Mouse (Mus musculus) liver, embryonic 12.5 days (tissue): ENCODE data around the gene A630089N07Rik. TPM values are rescaled to one million over a fixed set of nuclear protein-coding genes. Genes with fewer than 3 reads are reported as not detected.
"Not testable (repeated sequence)": the region's sequence is repeated elsewhere in the genome, so short reads cannot be mapped to it uniquely, and the experiment has no call there.

Experiments used
- ATAC-seq: fragments of 200-750 bp; cut with Nextera tagmentation; 2 replicates; pipeline ENCODE4 v1.8.0; 2017; ENCODE audit warnings: moderate number of reproducible peaks, mild to moderate bottlenecking, moderate library complexity
- H3K27ac ChIP-seq: fragments of 300-500 bp; sonication (generic); 2 replicates; pipeline ENCODE4 v1.5.1; 2016; ENCODE audit warnings: mild to moderate bottlenecking
- H3K27me3 ChIP-seq: fragments of 300-500 bp; sonication (generic); replicated peaks from 2 replicates; pipeline ENCODE4 v1.6.1; 2016; ENCODE audit warnings: mild to moderate bottlenecking, moderate library complexity
- H3K36me3 ChIP-seq: fragments of 300-500 bp; sonication (generic); 2 replicates; pipeline ENCODE4 v1.6.1; 2016; ENCODE audit warnings: mild to moderate bottlenecking, moderate library complexity
- H3K4me1 ChIP-seq: fragments of 300-500 bp; sonication (generic); 2 replicates; pipeline ENCODE4 v1.6.1; 2016
- H3K4me2 ChIP-seq: fragments of 300-500 bp; sonication (generic); 2 replicates; pipeline ENCODE4 v1.6.1; 2016; ENCODE audit warnings: mild to moderate bottlenecking, moderate library complexity
- H3K4me3 ChIP-seq: fragments of 300-500 bp; sonication (generic); 2 replicates; pipeline ENCODE4 v1.5.1; 2016; ENCODE audit warnings: mild to moderate bottlenecking, moderate library complexity
- H3K9ac ChIP-seq: fragments of 300-500 bp; sonication (generic); 2 replicates; pipeline ENCODE4 v1.6.1; 2016; ENCODE audit warnings: mild to moderate bottlenecking, moderate library complexity
- H3K9me3 ChIP-seq: fragments of 300-500 bp; sonication (generic); replicated peaks from 2 replicates; pipeline ENCODE4 v1.6.1; 2016; ENCODE audit warnings: mild to moderate bottlenecking, moderate library complexity
- WGBS: fragments of 180-500 bp; shearing (Covaris S2); methylation state at CpG from one replicate; pipeline ENCODE4 v1.1.7; 2016; ENCODE audit not compliant: insufficient replicate concordance; 5-methylcytosine and 5-hydroxymethylcytosine counted together
- polyA plus RNA-seq: library from polyadenylated mRNA; unstranded; fragments of >200 nt; fragmentation: Nextera tagmentation; extraction: Ambion mirVana; gene quantifications from 2 replicates; pipeline ENCODE4 v1.2.1, GENCODE M21; 2016

The A630089N07Rik gene
- polyA plus RNA-seq, 1 experiment from 2014 or later, result 18.5 TPM

- Histone ChIP-seq H3K36me3 (peaks cover 24% of the 10 kb centered on the region), H3K4me1 (peaks cover 33% of the 10 kb centered on the region), H3K4me2 (peak within 1 kb of the TSS; percentile 81), H3K9ac (peak within 1 kb of the TSS; percentile 73), H3K27me3 (no peaks in the 10 kb centered on the region), H3K9me3 (peaks cover 7% of the 10 kb centered on the region; the same call in 1 of the 2 replicates), H3K4me3 (peak within 1 kb of the TSS; percentile 74), H3K27ac (peak within 1 kb of the TSS; percentile 87)
- WGBS, result 2% methylated on average over 22 of the region's 22 CpGs
- peak; percentile 97 for ATAC-seq
Observed at GRCm38 (mm10) chr16:97996616-97997382, 85.5 kb downstream of the A630089N07Rik start, which contains the start of gene B230307C23Rik. Gene B230307C23Rik, plus strand, starts transcription at chr16:97997315.

GRCm38 (mm10) chr16:97995849-97996615, 86.2 kb downstream of the A630089N07Rik start:
- peak overlapping the region; percentile 74 for H3K4me3 ChIP-seq
- peaks cover 33% of the 10 kb centered on the region for H3K4me1 ChIP-seq
- peak overlapping the region; percentile 87 for H3K27ac ChIP-seq
- peak overlapping the region; percentile 81 for H3K4me2 ChIP-seq
- peak overlapping the region; percentile 73 for H3K9ac ChIP-seq
- peaks cover 4% of the 10 kb centered on the region; the same call in 1 of the 2 replicates for H3K9me3 ChIP-seq
- 16% methylated on average over 1 of the region's 1 CpGs for WGBS
- H3K27me3 ChIP-seq, result no peaks in the 10 kb centered on the region
- ATAC-seq, result no peak
- H3K36me3 ChIP-seq, result peaks cover 22% of the 10 kb centered on the region

GRCm38 (mm10) chr16:97992477-97992876, 89.8 kb downstream of the A630089N07Rik start:
- 60% methylated on average over 3 of the region's 3 CpGs for WGBS
- H3K27ac ChIP-seq, H3K27me3 ChIP-seq, H3K4me3 ChIP-seq, H3K4me2 ChIP-seq, H3K9ac ChIP-seq, H3K9me3 ChIP-seq, H3K36me3 ChIP-seq, ATAC-seq: not testable (repeated sequence)
- peaks cover 15% of the 10 kb centered on the region for H3K4me1 ChIP-seq

- 48% methylated on average over 2 of the region's 2 CpGs for WGBS
- ATAC-seq, result no peak
Observed at GRCm38 (mm10) chr16:97991517-97991916, 90.7 kb downstream of the A630089N07Rik start.

GRCm38 (mm10) chr16:97984589-97984988, 97.7 kb downstream of the A630089N07Rik start:
- 81% methylated on average over 5 of the region's 5 CpGs for WGBS
- no peaks in the 10 kb centered on the region for H3K36me3 ChIP-seq
- H3K4me1 ChIP-seq, result no peaks in the 10 kb centered on the region
- no peak overlapping the region for H3K4me2 ChIP-seq
- no peak for ATAC-seq
- H3K9ac ChIP-seq, result no peak overlapping the region
- no peak overlapping the region for H3K27ac ChIP-seq
- H3K9me3 ChIP-seq, result no peaks in the 10 kb centered on the region
- H3K27me3 ChIP-seq, result 0 out of 2 replicates have a peak, but pooled peaks cover 3% of the 10 kb centered on the region
- no peak overlapping the region for H3K4me3 ChIP-seq

More at GRCm38 (mm10) chr16:97991517-97991916, 90.7 kb downstream of the A630089N07Rik start:
- Histone ChIP-seq H3K9me3 (no peaks in the 10 kb centered on the region), H3K9ac (no peak overlapping the region), H3K4me2 (no peak overlapping the region), H3K4me1 (peaks cover 12% of the 10 kb centered on the region), H3K27ac (no peak overlapping the region), H3K27me3 (no peaks in the 10 kb centered on the region), H3K4me3 (no peak overlapping the region), H3K36me3 (no peaks in the 10 kb centered on the region)

GRCm38 (mm10) chr16:97981362-97981761, 100.9 kb downstream of the A630089N07Rik start:
- Histone ChIP-seq H3K9me3 (no peaks in the 10 kb centered on the region), H3K4me1 (peaks cover 13% of the 10 kb centered on the region), H3K9ac (no peak overlapping the region), H3K27me3 (0 out of 2 replicates have a peak, but pooled peaks cover 3% of the 10 kb centered on the region), H3K4me2 (no peak overlapping the region), H3K4me3 (no peak overlapping the region), H3K36me3 (no peaks in the 10 kb centered on the region), H3K27ac (no peak overlapping the region)
- 60% methylated on average over 1 of the region's 1 CpGs for WGBS
- ATAC-seq, result no peak

- H3K4me2 ChIP-seq, result no peak overlapping the region
- no peak overlapping the region for H3K4me3 ChIP-seq
- no peak overlapping the region for H3K9ac ChIP-seq
- H3K4me1 ChIP-seq, result peaks cover 13% of the 10 kb centered on the region
- H3K27me3 ChIP-seq, result no peaks in the 10 kb centered on the region
- H3K27ac ChIP-seq, result no peak overlapping the region
- H3K9me3 ChIP-seq, result no peaks in the 10 kb centered on the region
- WGBS, result 81% methylated on average over 3 of the region's 3 CpGs
- H3K36me3 ChIP-seq, result no peaks in the 10 kb centered on the region
- peak; percentile 52; the same call in 1 of the 2 replicates for ATAC-seq
Observed at GRCm38 (mm10) chr16:97977722-97978121, 104.5 kb downstream of the A630089N07Rik start.

GRCm38 (mm10) chr16:97977277-97977676, 105.0 kb downstream of the A630089N07Rik start:
- Histone ChIP-seq H3K36me3 (no peaks in the 10 kb centered on the region), H3K27me3 (no peaks in the 10 kb centered on the region), H3K4me2 (no peak overlapping the region), H3K4me1 (peaks cover 13% of the 10 kb centered on the region), H3K27ac (no peak overlapping the region; the same call in none of the 2 replicates), H3K9me3 (no peaks in the 10 kb centered on the region), H3K4me3 (no peak overlapping the region), H3K9ac (no peak overlapping the region)
- peak; percentile 86 for ATAC-seq
- WGBS, result 16% methylated on average over 1 of the region's 1 CpGs

GRCm38 (mm10) chr16:97963956-97964540, 118.2 kb downstream of the A630089N07Rik start:
- Histone ChIP-seq H3K4me1 (peaks cover 45% of the 10 kb centered on the region), H3K4me2 (no peak overlapping the region), H3K27ac (no peak overlapping the region), H3K36me3 (no peaks in the 10 kb centered on the region), H3K4me3 (no peak overlapping the region), H3K9ac (no peak overlapping the region), H3K9me3 (no peaks in the 10 kb centered on the region), H3K27me3 (no peaks in the 10 kb centered on the region)
- no peak for ATAC-seq
- 63% methylated on average over 3 of the region's 3 CpGs for WGBS

- H3K4me2 ChIP-seq, result peak within 1 kb of the TSS; percentile 87
- WGBS, result under 1% methylated on average over 69 of the region's 78 CpGs
- ATAC-seq, result peak; percentile 98
- H3K36me3 ChIP-seq, result no peaks in the 10 kb centered on the region
- H3K9me3 ChIP-seq, result no peaks in the 10 kb centered on the region
- H3K9ac ChIP-seq, result peak within 1 kb of the TSS; percentile 92
- peak within 1 kb of the TSS; percentile 84 for H3K4me3 ChIP-seq
- H3K27ac ChIP-seq, result peak within 1 kb of the TSS; percentile 92
- H3K27me3 ChIP-seq, result no peaks in the 10 kb centered on the region
- peaks cover 62% of the 10 kb centered on the region for H3K4me1 ChIP-seq
Observed at GRCm38 (mm10) chr16:97962151-97962948, 119.9 kb downstream of the A630089N07Rik start, which contains the start of the genes C2cd2 and Zbtb21. Gene C2cd2, minus strand, starts transcription at chr16:97962598. Gene Zbtb21, minus strand, starts transcription at chr16:97962622.
